In the genomic region with DNA sequence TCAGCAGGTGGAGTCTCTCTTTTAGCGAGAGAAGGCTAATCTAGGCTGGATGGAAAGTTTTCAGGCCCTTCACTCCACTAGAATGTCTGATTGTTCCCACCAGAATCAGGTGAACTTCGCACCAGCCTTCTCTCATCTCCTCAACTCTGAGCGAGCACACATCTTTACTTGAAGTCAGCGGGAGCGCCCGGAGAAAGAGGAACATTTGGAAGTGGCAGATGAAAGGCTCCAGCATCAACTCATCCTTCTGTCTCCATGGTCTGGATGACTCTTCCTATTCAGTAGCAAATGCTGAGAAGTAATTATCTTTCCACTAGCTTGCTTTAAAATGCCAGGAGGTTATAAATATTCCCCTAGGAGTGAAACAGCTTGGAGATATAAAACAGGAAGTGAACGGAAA, we compare ENCODE assay signal across 23 mouse cellular contexts.
DNase-seq lines count a peak whose midpoint lies in the region; ATAC-seq lines count a peak whose summit lies in the region.
"Had no signal": no experiment of that assay in that cellular context is flagged by ENCODE, and none has a peak within 500 bp of the region (broad histone marks: within the 10 kb centered on the region; RNA-seq: fewer than 3 reads in every experiment).

No protein-coding gene starts in this region.

- no peak overlapping the region for H3K9ac ChIP-seq in midbrain, embryonic 13.5 days (replicated peaks)
- H3K9ac ChIP-seq: forebrain, postnatal 0 days; limb, embryonic 12.5 days; liver, embryonic 13.5 days; lung, embryonic 15.5 days; neural tube, embryonic 15.5 days; stomach, embryonic 15.5 days had no signal

- no peaks in the 10 kb centered on the region for H3K36me3 ChIP-seq in midbrain, embryonic 13.5 days
- H3K36me3 ChIP-seq: G1E; limb, embryonic 12.5 days; liver, embryonic 13.5 days; lung, embryonic 15.5 days; neural tube, embryonic 15.5 days; stomach, embryonic 15.5 days had no signal

- no peaks in the 10 kb centered on the region for H3K4me1 ChIP-seq in midbrain, embryonic 13.5 days (replicated peaks)
- H3K4me1 ChIP-seq: limb, embryonic 12.5 days; liver, embryonic 13.5 days; lung, embryonic 15.5 days; neural tube, embryonic 15.5 days; stomach, embryonic 15.5 days had no signal

- DNase-seq in cerebellum, adult 11 months, result no peak
- peak; percentile 47 for DNase-seq in layer of hippocampus, adult 11-12 months (ENCODE audit: low spot score)
- no peak for DNase-seq in layer of hippocampus, postnatal 10 days (ENCODE audit: low spot score in 2 of 2)
- peak; percentile 13 to 18 for DNase-seq in layer of hippocampus, postnatal 36 days
- DNase-seq in right cerebral cortex, postnatal 4 days, result peak; percentile 3
- DNase-seq: forebrain, postnatal 0 days; gastrocnemius, postnatal 36 days; kidney, postnatal 4 days; liver, embryonic 13.5 days; midbrain, embryonic 14.5 days; thymus, postnatal 14 days had no signal

- H3K27me3 ChIP-seq in midbrain, embryonic 13.5 days, result no peaks in the 10 kb centered on the region
- H3K27me3 ChIP-seq: limb, embryonic 12.5 days; liver, embryonic 13.5 days; lung, embryonic 15.5 days; neural tube, embryonic 15.5 days; stomach, embryonic 15.5 days had no signal

- 90% methylated on average over 7 of the region's 7 CpGs for WGBS in midbrain, embryonic 13.5 days

- no peak overlapping the region for H3K4me3 ChIP-seq in midbrain, embryonic 13.5 days (replicated peaks)
- H3K4me3 ChIP-seq: erythroblast, embryonic 14.5 days; limb, embryonic 12.5 days; liver, embryonic 13.5 days; lung, embryonic 15.5 days; myocyte; neural tube, embryonic 15.5 days; stomach, embryonic 15.5 days had no signal

- H3K27ac ChIP-seq in midbrain, embryonic 13.5 days, result no peak overlapping the region
- H3K27ac ChIP-seq: limb, embryonic 12.5 days; liver, embryonic 13.5 days; lung, embryonic 15.5 days; macrophage; neural tube, embryonic 15.5 days; stomach, embryonic 15.5 days had no signal

- 0 out of 2 replicates have a peak, but pooled peaks have one; percentile 26 for ATAC-seq in cerebellum, adult (ENCODE audit: insufficient number of reproducible peaks, low FRiP score, low TSS enrichment)
- no peak for ATAC-seq in inflammation-experienced regulatory T-cells, adult 6 months
- ATAC-seq in midbrain, embryonic 13.5 days, result no peak
- ATAC-seq: CD4-positive, CD25-positive, alpha-beta regulatory T cell, adult 4 months; forebrain, postnatal 0 days had no signal

- no peak overlapping the region for H3K4me2 ChIP-seq in midbrain, embryonic 13.5 days (replicated peaks)
- H3K4me2 ChIP-seq: limb, embryonic 12.5 days; liver, embryonic 13.5 days; lung, embryonic 15.5 days; neural tube, embryonic 15.5 days; stomach, embryonic 15.5 days had no signal

- H3K9me3 ChIP-seq in midbrain, embryonic 13.5 days, result no peaks in the 10 kb centered on the region
- H3K9me3 ChIP-seq: G1E; limb, embryonic 12.5 days; liver, embryonic 13.5 days; lung, embryonic 15.5 days; neural tube, embryonic 15.5 days; stomach, embryonic 15.5 days had no signal

Comparison
In these comparisons a context has a peak if more than half of its experiments do, and no peak if none do; other contexts are left out.
1. DNase-seq: peak in layer of hippocampus, adult 11-12 months (single experiment), layer of hippocampus, postnatal 36 days (2 of 2) and right cerebral cortex, postnatal 4 days (single experiment); none in cerebellum, adult 11 months (single experiment) and layer of hippocampus, postnatal 10 days (0 of 2).